Mouse (Mus musculus): ENCODE data around the gene E4f1.

E4f1 gene

GRCm38 (mm10) chr17:24469910-24470602, at the start of gene E4f1, which contains the start of gene Pgp:
E4f1 (minus strand) TSS chr17:24470313.
Pgp (plus strand) TSS chr17:24470392.
- DNase-seq (ENCODE audit: low spot score), result peak; percentile 97

- no peak for DNase-seq (ENCODE audit: low spot score)
These were observed 44.5 kb upstream of the E4f1 start for GRCm38 (mm10) chr17:24514270-24515257.

- no peak for DNase-seq (ENCODE audit: low spot score)
These were observed 43.5 kb upstream of the E4f1 start for GRCm38 (mm10) chr17:24513609-24514008.

GRCm38 (mm10) chr17:24507806-24508460, 37.8 kb upstream of the E4f1 start:
- no peak for DNase-seq (ENCODE audit: low spot score)

- no peak for DNase-seq (ENCODE audit: low spot score)
These were observed 37.1 kb upstream of the E4f1 start for GRCm38 (mm10) chr17:24507129-24507664.

- no peak for DNase-seq (ENCODE audit: low spot score)
These were observed 36.4 kb upstream of the E4f1 start for GRCm38 (mm10) chr17:24506332-24507070.

GRCm38 (mm10) chr17:24505286-24505955, 35.3 kb upstream of the E4f1 start:
- DNase-seq (ENCODE audit: low spot score), result no peak

GRCm38 (mm10) chr17:24504085-24504484, 34.0 kb upstream of the E4f1 start:
- DNase-seq (ENCODE audit: low spot score), result no peak

GRCm38 (mm10) chr17:24502208-24502607, 32.1 kb upstream of the E4f1 start:
- DNase-seq (ENCODE audit: low spot score), result no peak

GRCm38 (mm10) chr17:24496026-24496425, 25.9 kb upstream of the E4f1 start:
- DNase-seq (ENCODE audit: low spot score), result no peak

GRCm38 (mm10) chr17:24495443-24495842, 25.3 kb upstream of the E4f1 start:
- no peak for DNase-seq (ENCODE audit: low spot score)

GRCm38 (mm10) chr17:24494627-24495335, 24.7 kb upstream of the E4f1 start:
- DNase-seq (ENCODE audit: low spot score), result no peak

GRCm38 (mm10) chr17:24490399-24490798, 20.3 kb upstream of the E4f1 start:
- DNase-seq (ENCODE audit: low spot score), result no peak

- no peak for DNase-seq (ENCODE audit: low spot score)
These were observed 19.3 kb upstream of the E4f1 start for GRCm38 (mm10) chr17:24489265-24490030.

- no peak for DNase-seq (ENCODE audit: low spot score)
These were observed 18.6 kb upstream of the E4f1 start for GRCm38 (mm10) chr17:24488662-24489264.

- no peak for DNase-seq (ENCODE audit: low spot score)
These were observed 18.1 kb upstream of the E4f1 start, which contains the start of gene Caskin1 for GRCm38 (mm10) chr17:24488186-24488661. Caskin1 (plus strand) TSS chr17:24488601.

- DNase-seq (ENCODE audit: low spot score), result no peak
These were observed 15.2 kb upstream of the E4f1 start for GRCm38 (mm10) chr17:24485090-24485860.

- no peak for DNase-seq (ENCODE audit: low spot score)
These were observed 13.4 kb upstream of the E4f1 start for GRCm38 (mm10) chr17:24483495-24483894.

All from ovary, postnatal 14 days (tissue).